ENCODE assay signal across 9 mouse cellular contexts in the genomic region with DNA sequence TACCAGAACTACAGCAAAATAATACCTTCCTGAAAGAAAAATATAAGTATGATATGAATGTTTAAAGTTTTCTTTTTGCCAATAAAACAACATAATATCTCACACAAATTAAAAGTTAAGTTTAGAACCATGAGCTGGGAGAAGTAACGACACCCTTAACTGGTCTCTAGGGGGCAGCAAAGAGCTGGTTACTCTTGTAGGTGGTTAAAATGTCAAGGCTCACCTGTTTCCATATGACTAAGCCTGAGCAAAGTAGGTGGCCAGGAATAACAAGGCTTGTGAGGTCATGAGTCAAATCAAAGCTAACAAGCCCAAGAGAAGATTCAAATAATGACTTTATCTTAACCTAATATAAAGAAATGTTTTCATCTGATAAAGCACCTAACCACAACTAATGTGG. TPM values are rescaled to one million over a fixed set of nuclear protein-coding genes. Genes with fewer than 3 reads are reported as not detected.
DNase-seq lines count a peak whose midpoint lies in the region; ATAC-seq and TF ChIP-seq lines count a peak whose summit lies in the region.
"Had no signal": no experiment of that assay in that cellular context is flagged by ENCODE, and none has a peak within 500 bp of the region (broad histone marks: within the 10 kb centered on the region; RNA-seq: fewer than 3 reads in every experiment).

No protein-coding gene starts in this region.

- H3K4me3 ChIP-seq in limb, embryonic 14.5 days (replicated peaks; ENCODE audit: low read length) = no peak overlapping the region

- no peak overlapping the region for H3K27ac ChIP-seq in limb, embryonic 14.5 days (replicated peaks; ENCODE audit: low read depth, low read length)

- DNase-seq in cerebellum, adult 11-12 months = no peak
- peak; percentile 42 for DNase-seq in testis, postnatal 10 days (ENCODE audit: low spot score)
- no peak for DNase-seq in testis, postnatal 14 days (ENCODE audit: low spot score)
- DNase-seq in cerebellum, postnatal 36 days = peak; percentile 27 to 56
- peak; percentile 85 for DNase-seq in limb, embryonic 14.5 days (ENCODE audit: low spot score)
- peak; percentile 66 to 76 for DNase-seq in spleen, postnatal 36 days (ENCODE audit: low spot score in 2 of 2)

- H3K9ac ChIP-seq in limb, embryonic 14.5 days (ENCODE audit: low read depth, low read length, severe bottlenecking) = no peak overlapping the region

- TF ChIP-seq POLR2A in limb, embryonic 14.5 days (IDR thresholded peaks at IDR 0.05; ENCODE audit: borderline replicate concordance, extremely low read depth, insufficient read depth, insufficient read length) = no peak

- no peaks in the 10 kb centered on the region for H3K9me3 ChIP-seq in limb, embryonic 14.5 days (ENCODE audit: control insufficient read depth, low read length)

- 0% methylated on average over 1 of the region's 1 CpGs for WGBS in limb, embryonic 14.5 days

- no peaks in the 10 kb centered on the region for H3K4me1 ChIP-seq in limb, embryonic 14.5 days (ENCODE audit: control insufficient read depth, insufficient read depth, low read length)

- H3K36me3 ChIP-seq in limb, embryonic 14.5 days (ENCODE audit: control insufficient read depth, insufficient read depth, low read length) = no peaks in the 10 kb centered on the region

- H3K4me2 ChIP-seq in limb, embryonic 14.5 days (replicated peaks; ENCODE audit: low read depth, low read length, severe bottlenecking) = no peak overlapping the region

- no peaks in the 10 kb centered on the region for H3K27me3 ChIP-seq in limb, embryonic 14.5 days (ENCODE audit: control insufficient read depth, insufficient read depth, low read length)

- ATAC-seq in cerebellum, adult (ENCODE audit: insufficient number of reproducible peaks, low FRiP score, low TSS enrichment) = peak; percentile 56; the same call in 1 of the 2 replicates
- ATAC-seq in hematopoietic stem cell, adult 5-6 weeks (replicated peaks in 1 of 2; ENCODE audit: insufficient read depth in 1 of 2, low FRiP score in 2 of 2, low TSS enrichment in 1 of 2, low read depth in 1 of 2, poor library complexity in 2 of 2, severe bottlenecking in 2 of 2) = peak; percentile 56 to 72; a peak in 3 of 4 replicates
- no peak for ATAC-seq in limb, embryonic 14.5 days (ENCODE audit: low FRiP score, low read depth)

RNA-seq across cellular contexts. Expression of a gene that starts 24.9 kb away (rescaled TPM):
- not detected in 2 replicates for total RNA-seq in hematopoietic stem cell, adult 5-6 weeks (2017)
- not detected in 2 replicates for polyA plus RNA-seq in limb, embryonic 14.5 days (2012; rRNA removed)
- polyA plus RNA-seq in limb, embryonic 14.5 days (2014; fragmentation: Nextera tagmentation; extraction: Ambion mirVana) = not detected in 2 replicates
- total RNA-seq: layer of hippocampus, postnatal 36 days had no signal

Comparison
In these comparisons a context has a peak if more than half of its experiments do, and no peak if none do; other contexts are left out.
1. DNase-seq: peak in testis, postnatal 10 days (single experiment), cerebellum, postnatal 36 days (2 of 2), limb, embryonic 14.5 days (single experiment) and spleen, postnatal 36 days (2 of 2); none in cerebellum, adult 11-12 months (single experiment) and testis, postnatal 14 days (single experiment).